Mouse (Mus musculus) cerebellum, adult 18-20 months (tissue): ENCODE measurements around the gene Acbd5.
"Not testable (repeated sequence)": the region's sequence is repeated elsewhere in the genome, so short reads cannot be mapped to it uniquely, and the experiment has no call there.

Experiments used
- DNase-seq, 2 experiments: peaks; one replicate each; pipeline ENCODE4 v3.0.0; 2021

The Acbd5 gene

DNA sequence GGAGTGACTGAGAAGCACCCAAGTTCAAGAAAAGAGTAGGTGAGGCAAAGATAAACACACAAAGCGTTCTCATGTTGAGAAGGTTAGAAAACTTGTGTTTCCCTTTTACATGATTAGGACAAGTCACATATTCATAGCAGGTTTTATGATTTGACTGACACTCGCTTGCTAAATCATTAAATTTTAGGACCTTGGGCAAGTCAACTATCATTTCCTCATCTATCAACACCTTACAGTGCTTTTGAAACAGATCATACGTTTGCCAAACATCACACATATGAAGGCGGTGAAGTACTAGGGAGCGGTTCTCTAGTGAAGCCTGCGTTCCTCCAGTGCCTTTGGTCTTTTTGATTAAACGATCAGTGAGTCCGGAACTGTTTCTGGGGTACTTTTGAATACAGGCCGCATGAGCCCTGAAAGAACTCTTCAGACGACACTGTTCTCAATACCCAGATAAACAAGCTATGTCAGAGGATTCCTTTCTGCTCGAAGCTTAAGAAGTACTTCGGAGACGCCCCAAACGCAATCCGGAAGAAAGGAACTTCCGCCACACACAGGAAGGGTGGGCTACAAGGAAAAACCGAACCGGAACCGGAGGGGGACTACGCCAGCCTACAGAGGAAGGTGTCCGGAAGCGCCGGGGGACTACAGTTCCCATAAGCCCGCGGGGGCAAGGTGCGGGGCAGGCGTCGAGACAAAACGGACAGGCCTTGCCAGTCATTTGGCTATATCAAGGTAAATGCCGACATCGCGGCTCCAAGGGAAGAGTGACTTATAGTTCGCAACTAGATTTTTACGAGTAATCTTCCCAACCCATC lies at the start of gene Acbd5:
Acbd5 (plus strand) TSS at position 616 of the 818 bp plus-strand sequence.
- peak; percentile 93 to 99 for DNase-seq

DNA sequence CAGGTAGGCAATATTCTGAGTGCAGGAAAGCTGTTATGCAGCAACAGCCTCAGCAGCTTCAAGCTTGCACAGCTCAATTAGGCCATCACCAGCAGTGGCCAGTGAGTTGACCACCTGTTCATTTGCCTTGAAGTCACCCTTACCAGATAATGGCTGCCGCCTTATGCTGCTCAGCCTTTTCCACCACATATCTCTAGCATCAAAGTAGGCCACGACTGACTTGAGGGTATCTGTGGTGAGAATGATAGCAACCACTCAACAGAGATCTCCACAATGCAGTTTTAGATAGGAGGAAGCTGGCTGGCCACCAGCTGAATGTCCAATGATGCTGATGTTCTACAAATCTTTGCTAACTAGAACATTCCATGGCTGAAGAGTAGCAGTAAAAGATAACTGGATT lies 48.8 kb upstream of the Acbd5 start:
- peak in 1 of 2 experiments; percentile 18 for DNase-seq

- DNase-seq: no peak
These were observed 46.6 kb upstream of the Acbd5 start for GRCm38 (mm10) chr2:23021320-23021719.

- no peak for DNase-seq
These were observed 46.2 kb upstream of the Acbd5 start for GRCm38 (mm10) chr2:23021721-23022120.

- DNase-seq: no peak
These were observed 44.9 kb upstream of the Acbd5 start for GRCm38 (mm10) chr2:23023023-23023422.

DNA sequence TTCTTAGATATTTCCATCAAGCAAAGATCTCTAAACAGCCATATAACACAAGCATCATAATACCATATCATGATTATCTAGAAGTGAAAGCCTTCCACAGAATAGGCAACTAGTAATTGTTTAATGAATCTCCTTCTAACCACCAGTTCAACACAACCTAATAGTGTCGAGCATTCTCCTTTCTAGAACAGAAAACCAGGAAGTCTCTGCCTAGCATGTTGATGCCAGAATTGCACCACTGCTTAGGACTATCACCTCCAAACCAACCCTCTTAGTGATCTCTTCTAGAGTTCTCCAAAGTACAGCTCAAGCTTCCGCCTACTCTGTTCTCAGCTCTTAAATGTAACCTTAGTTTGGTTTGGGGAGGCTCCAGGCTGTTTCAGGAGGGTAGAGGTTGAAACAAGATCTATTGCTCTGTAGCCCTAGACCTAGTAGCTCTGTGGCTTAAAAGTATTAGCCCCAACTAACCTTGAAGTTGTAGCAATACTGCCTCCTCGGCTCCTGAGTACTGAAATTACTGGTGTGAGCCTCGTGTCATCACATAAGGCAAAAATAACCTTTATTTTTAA lies 44.2 kb upstream of the Acbd5 start:
- no peak for DNase-seq

DNA sequence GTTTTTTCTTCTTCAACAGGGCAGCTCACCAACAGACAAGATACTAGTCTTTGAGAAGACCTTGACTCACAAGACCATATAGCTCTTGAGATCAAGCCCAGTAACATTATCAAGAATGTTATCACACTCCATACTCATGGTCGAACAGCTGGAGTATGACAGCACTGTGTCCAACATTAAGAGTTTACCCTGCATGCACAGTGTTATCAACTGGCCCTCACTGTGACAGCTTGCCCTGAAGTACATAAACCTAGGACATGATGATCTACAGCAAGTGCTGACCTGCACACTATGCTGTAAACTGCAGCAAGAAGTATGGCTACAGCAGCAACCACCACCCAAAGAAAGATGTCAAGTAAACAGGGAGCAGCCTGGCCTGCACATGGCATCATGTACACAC lies 41.6 kb upstream of the Acbd5 start:
- no peak for DNase-seq

GRCm38 (mm10) chr2:23028826-23029225 lies 39.1 kb upstream of the Acbd5 start:
- peak in 1 of 2 experiments; percentile 21 for DNase-seq

GRCm38 (mm10) chr2:23030631-23031030 lies 37.3 kb upstream of the Acbd5 start:
- no peak for DNase-seq

- no peak for DNase-seq
These were observed 33.1 kb upstream of the Acbd5 start for GRCm38 (mm10) chr2:23034692-23035435.

- no peak for DNase-seq
These were observed 32.5 kb upstream of the Acbd5 start for GRCm38 (mm10) chr2:23035467-23035866.

- peak in 1 of 2 experiments; percentile 54 for DNase-seq
These were observed 28.6 kb upstream of the Acbd5 start for GRCm38 (mm10) chr2:23039082-23040000.

GRCm38 (mm10) chr2:23040001-23040646 lies 27.8 kb upstream of the Acbd5 start, which contains the start of gene Abi1:
Gene Abi1 (minus strand): TSS chr2:23040241.
- DNase-seq: peak; percentile 88 to 92

DNA sequence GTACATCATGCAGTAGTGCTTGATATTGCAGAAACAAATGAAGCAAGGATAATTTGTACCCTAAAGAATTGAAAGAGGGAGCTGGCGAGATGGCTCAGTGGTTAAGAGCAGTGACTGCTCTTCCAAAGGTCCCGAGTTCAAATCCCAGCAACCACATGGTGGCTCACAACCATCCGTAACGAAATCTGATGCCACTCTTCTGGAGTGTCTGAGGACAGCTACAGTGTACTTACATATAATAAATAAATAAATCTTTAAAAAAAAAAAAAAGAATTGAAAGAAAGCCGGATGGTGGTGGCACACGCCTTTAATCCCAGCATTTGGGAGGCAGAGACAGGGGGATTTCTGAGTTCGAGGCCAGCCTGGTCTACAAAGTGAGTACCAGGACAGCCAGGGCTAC lies 27.3 kb upstream of the Acbd5 start:
- DNase-seq: not testable (repeated sequence)

DNA sequence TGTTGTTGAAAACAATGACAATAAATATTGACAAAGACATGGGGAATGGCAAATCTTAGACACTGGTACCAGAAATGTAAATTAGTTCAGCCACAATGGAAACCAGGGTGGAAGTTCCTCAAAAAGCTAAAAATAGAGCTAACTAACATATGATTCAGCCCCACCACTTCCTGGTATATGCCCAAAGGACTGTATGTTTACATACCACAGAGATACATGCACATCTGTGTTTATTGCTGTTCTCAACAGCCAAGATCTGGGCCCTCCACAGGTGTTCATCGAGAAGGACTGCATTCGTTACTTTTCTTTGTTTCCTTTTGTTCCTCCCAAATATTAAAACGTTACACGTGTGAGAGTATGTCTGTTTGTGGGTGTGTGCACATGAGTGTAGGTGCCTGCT lies 26.5 kb upstream of the Acbd5 start:
- DNase-seq: no peak

DNA sequence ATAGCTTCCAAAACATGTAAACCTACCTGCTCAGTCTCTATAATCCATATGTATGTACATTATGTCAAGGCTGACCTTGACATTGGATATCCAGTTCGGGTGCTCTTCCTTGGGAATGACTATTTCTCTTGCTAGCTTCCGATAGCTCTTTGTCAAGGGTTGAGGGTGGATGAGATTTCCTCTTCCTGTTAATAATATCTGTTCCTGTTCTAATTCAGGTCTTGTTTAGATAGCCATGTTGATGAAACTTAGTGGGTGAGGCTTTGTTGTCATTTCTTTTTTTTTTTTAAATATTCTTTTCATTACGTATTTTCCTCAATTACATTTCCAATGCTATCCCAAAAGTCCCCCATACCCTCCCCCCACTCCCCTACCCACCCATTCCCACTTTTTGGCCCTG lies 25.8 kb upstream of the Acbd5 start:
- DNase-seq: no peak

DNA sequence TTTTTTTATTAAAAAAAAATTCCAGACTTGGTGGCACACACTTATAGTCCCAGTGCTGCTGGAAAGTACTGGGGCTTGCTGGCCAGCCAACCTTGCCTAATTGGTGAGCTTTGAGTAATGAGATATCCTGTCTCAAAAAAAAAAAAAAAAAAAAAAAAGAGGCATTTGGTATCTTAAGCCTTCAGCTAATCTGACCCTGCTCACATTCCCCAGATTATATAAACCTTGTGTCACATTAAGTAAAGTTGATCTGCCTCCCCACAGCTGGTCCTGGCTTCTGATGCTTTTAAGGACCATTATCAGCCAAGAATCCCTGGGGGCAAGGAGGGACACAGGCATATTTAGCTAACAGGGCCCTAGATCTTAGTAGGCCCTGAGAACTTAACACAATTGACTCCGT lies 22.3 kb upstream of the Acbd5 start:
- DNase-seq: no peak

DNA sequence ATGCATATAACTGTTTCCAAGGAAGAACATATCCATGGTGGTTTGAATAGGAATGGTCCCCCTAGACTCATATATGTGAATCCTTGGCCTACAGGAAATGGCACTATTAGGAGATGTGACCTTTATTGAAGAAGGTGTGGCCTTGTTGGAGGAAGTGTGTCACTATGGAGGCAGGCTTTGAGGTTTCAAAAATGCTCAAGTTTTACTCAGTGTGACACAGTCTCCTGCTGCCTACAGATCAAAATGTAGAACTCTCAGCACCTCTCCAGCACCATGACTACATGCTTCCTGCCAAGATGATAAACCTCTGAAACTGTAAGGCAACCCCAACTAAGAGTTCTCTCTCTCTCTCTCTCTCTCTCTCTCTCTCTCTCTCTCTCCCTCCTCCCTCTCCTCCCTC lies 20.0 kb upstream of the Acbd5 start:
- no peak for DNase-seq

- DNase-seq: no peak
These were observed 16.1 kb upstream of the Acbd5 start for GRCm38 (mm10) chr2:23051890-23052289.

GRCm38 (mm10) chr2:23052523-23052922 lies 15.4 kb upstream of the Acbd5 start:
- no peak for DNase-seq

DNA sequence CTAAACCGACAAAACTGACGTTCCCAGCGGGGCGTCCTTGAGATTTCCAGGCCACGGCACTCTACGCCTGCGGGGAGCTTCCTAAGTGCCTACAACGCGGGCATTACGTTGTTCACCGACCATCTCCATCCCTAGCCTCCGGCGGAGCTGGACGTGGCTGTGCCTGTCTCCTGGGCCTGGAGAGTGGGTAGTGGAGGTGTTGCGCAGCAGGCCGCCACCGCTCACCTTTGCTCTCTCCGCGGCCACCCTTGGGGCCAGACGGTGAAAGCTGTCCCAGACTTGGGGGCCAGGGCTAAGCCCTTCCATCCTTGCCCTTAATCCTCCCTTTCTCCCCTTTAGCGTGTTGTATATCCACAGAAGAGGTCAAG lies 387 bp downstream of the Acbd5 start:
- DNase-seq: no peak
